ENCODE assay signal across 8 mouse cellular contexts in genomic region chr15:78184855-78185254, GRCm38 (mm10). TPM values are rescaled to one million over a fixed set of nuclear protein-coding genes. Genes with fewer than 3 reads are reported as not detected.
DNase-seq lines count a peak whose midpoint lies in the region; ATAC-seq and TF ChIP-seq lines count a peak whose summit lies in the region.

No protein-coding gene starts in this region.

- WGBS in heart, embryonic 10.5 days = 6% methylated on average over 10 of the region's 10 CpGs
- 5% methylated on average over 10 of the region's 10 CpGs for WGBS in hindbrain, embryonic 10.5 days
- WGBS in lung, embryonic 14.5 days = 3% methylated on average over 10 of the region's 10 CpGs
- 3% methylated on average over 10 of the region's 10 CpGs for WGBS in neural tube, embryonic 15.5 days

- H3K4me3 ChIP-seq in heart, embryonic 10.5 days = no peak overlapping the region
- peak overlapping the region; percentile 29; the same call in 1 of the 2 replicates for H3K4me3 ChIP-seq in hindbrain, embryonic 10.5 days
- no peak overlapping the region for H3K4me3 ChIP-seq in lung, embryonic 14.5 days (ENCODE audit: low read depth, low read length)
- H3K4me3 ChIP-seq in neural tube, embryonic 15.5 days (replicated peaks) = no peak overlapping the region

- no peaks in the 10 kb centered on the region for H3K9me3 ChIP-seq in heart, embryonic 10.5 days
- no peaks in the 10 kb centered on the region for H3K9me3 ChIP-seq in hindbrain, embryonic 10.5 days
- H3K9me3 ChIP-seq in lung, embryonic 14.5 days (ENCODE audit: low read depth, low read length) = no peaks in the 10 kb centered on the region
- no peaks in the 10 kb centered on the region for H3K9me3 ChIP-seq in neural tube, embryonic 15.5 days (replicated peaks)

- peaks cover 55% of the 10 kb centered on the region for H3K27me3 ChIP-seq in heart, embryonic 10.5 days (ENCODE audit: insufficient read depth, poor library complexity, severe bottlenecking)
- H3K27me3 ChIP-seq in hindbrain, embryonic 10.5 days (ENCODE audit: insufficient read depth, poor library complexity, severe bottlenecking) = peaks cover 24% of the 10 kb centered on the region
- H3K27me3 ChIP-seq in lung, embryonic 14.5 days (ENCODE audit: insufficient read depth, low read length) = no peaks in the 10 kb centered on the region
- H3K27me3 ChIP-seq in neural tube, embryonic 15.5 days (replicated peaks) = 0 out of 2 replicates have a peak, but pooled peaks cover 7% of the 10 kb centered on the region

- DNase-seq in heart, adult 18-20 months = peak; percentile 27 to 38
- DNase-seq in heart, embryonic 10.5 days (ENCODE audit: low spot score) = no peak
- DNase-seq in CD4-positive, CD25-positive, alpha-beta regulatory T cell, adult 2 months (ENCODE audit: low read depth, low spot score) = peak; percentile 59
- peak; percentile 73 for DNase-seq in hindbrain, embryonic 10.5 days (ENCODE audit: low spot score)
- peak; percentile 86 for DNase-seq in lung, embryonic 14.5 days
- no peak for DNase-seq in yolk sac, embryonic 10.5 days (ENCODE audit: low spot score)

- H3K36me3 ChIP-seq in heart, embryonic 10.5 days = no peaks in the 10 kb centered on the region
- no peaks in the 10 kb centered on the region for H3K36me3 ChIP-seq in hindbrain, embryonic 10.5 days
- H3K36me3 ChIP-seq in lung, embryonic 14.5 days (ENCODE audit: insufficient read depth) = no peaks in the 10 kb centered on the region
- no peaks in the 10 kb centered on the region for H3K36me3 ChIP-seq in neural tube, embryonic 15.5 days

- ATAC-seq in common myeloid progenitor, adult 5-6 weeks (replicated peaks; ENCODE audit: low read depth, poor library complexity, severe bottlenecking) = peak; percentile 96
- peak; percentile 97 for ATAC-seq in lung, embryonic 14.5 days (ENCODE audit: insufficient read depth)
- ATAC-seq in neural tube, embryonic 15.5 days (ENCODE audit: low FRiP score) = peak; percentile 66; the same call in 1 of the 2 replicates

- H3K4me1 ChIP-seq in heart, embryonic 10.5 days = peaks cover 5% of the 10 kb centered on the region
- H3K4me1 ChIP-seq in hindbrain, embryonic 10.5 days (replicated peaks) = peaks cover 26% of the 10 kb centered on the region
- H3K4me1 ChIP-seq in lung, embryonic 14.5 days (ENCODE audit: insufficient read depth) = no peaks in the 10 kb centered on the region
- peaks cover 28% of the 10 kb centered on the region for H3K4me1 ChIP-seq in neural tube, embryonic 15.5 days

- TF ChIP-seq CTCF in lung, embryonic 14.5 days (IDR thresholded peaks at IDR 0.05; ENCODE audit: low read depth) = peak; percentile 71

- no peak overlapping the region for H3K4me2 ChIP-seq in lung, embryonic 14.5 days
- H3K4me2 ChIP-seq in neural tube, embryonic 15.5 days = no peak overlapping the region

- H3K27ac ChIP-seq in heart, embryonic 10.5 days = no peak overlapping the region
- H3K27ac ChIP-seq in hindbrain, embryonic 10.5 days = no peak overlapping the region; the same call in 1 of the 2 replicates
- no peak overlapping the region for H3K27ac ChIP-seq in lung, embryonic 14.5 days (ENCODE audit: low read depth)
- H3K27ac ChIP-seq in neural tube, embryonic 15.5 days (replicated peaks) = no peak overlapping the region

- H3K9ac ChIP-seq in lung, embryonic 14.5 days = no peak overlapping the region
- 0 out of 2 replicates have a peak overlapping the region, but pooled peaks have one; percentile 8 for H3K9ac ChIP-seq in neural tube, embryonic 15.5 days (replicated peaks)

RNA-seq across cellular contexts. Expression of gene Ift27, which starts 10.9 kb away (rescaled TPM):
- total RNA-seq in heart, adult 18-20 months (2021) = 10 to 100 TPM in 1 of 2 experiments, 1 to 10 TPM in 1; 8.2 to 11.6 TPM
- 49.0 and 60.4 TPM in 2 replicates for polyA plus RNA-seq in heart, embryonic 10.5 days (2016; fragmentation: Nextera tagmentation; extraction: Ambion mirVana)
- total RNA-seq in common myeloid progenitor, adult 5-6 weeks (2017) = 14.3 and 18.2 TPM in 2 replicates
- polyA plus RNA-seq in hindbrain, embryonic 10.5 days (2016; fragmentation: Nextera tagmentation; extraction: Ambion mirVana) = 156 and 171 TPM in 2 replicates
- 95.0 and 99.3 TPM in 2 replicates for polyA plus RNA-seq in lung, embryonic 14.5 days (2014; fragmentation: Nextera tagmentation; extraction: Ambion mirVana)
- polyA plus RNA-seq in neural tube, embryonic 15.5 days (2015; fragmentation: Nextera tagmentation; extraction: Ambion mirVana) = 88.4 and 99.8 TPM in 2 replicates

RNA-seq across cellular contexts. Expression of gene Pvalb, which starts 21.3 kb away (rescaled TPM):
- under 1 TPM; 0.57 to 0.93 TPM for total RNA-seq in heart, adult 18-20 months (2021)
- 0.30 and 1.3 TPM in 2 replicates for polyA plus RNA-seq in heart, embryonic 10.5 days (2016; fragmentation: Nextera tagmentation; extraction: Ambion mirVana)
- not detected in 2 replicates for total RNA-seq in common myeloid progenitor, adult 5-6 weeks (2017)
- polyA plus RNA-seq in hindbrain, embryonic 10.5 days (2016; fragmentation: Nextera tagmentation; extraction: Ambion mirVana) = 0.39 and 0.52 TPM in 2 replicates
- 0.20 TPM in 1 of 2 replicates, not detected in the other for polyA plus RNA-seq in lung, embryonic 14.5 days (2014; fragmentation: Nextera tagmentation; extraction: Ambion mirVana)
- polyA plus RNA-seq in neural tube, embryonic 15.5 days (2015; fragmentation: Nextera tagmentation; extraction: Ambion mirVana) = 4.4 and 5.0 TPM in 2 replicates

RNA-seq across cellular contexts. Expression of gene Ncf4, which starts 59.7 kb away (rescaled TPM):
- 1 to 10 TPM; 2.0 to 2.8 TPM for total RNA-seq in heart, adult 18-20 months (2021)
- polyA plus RNA-seq in heart, embryonic 10.5 days (2016; fragmentation: Nextera tagmentation; extraction: Ambion mirVana) = 7.5 and 12.3 TPM in 2 replicates
- total RNA-seq in common myeloid progenitor, adult 5-6 weeks (2017) = 42.8 and 82.2 TPM in 2 replicates
- polyA plus RNA-seq in hindbrain, embryonic 10.5 days (2016; fragmentation: Nextera tagmentation; extraction: Ambion mirVana) = 4.4 and 7.5 TPM in 2 replicates
- 3.1 and 7.2 TPM in 2 replicates for polyA plus RNA-seq in lung, embryonic 14.5 days (2014; fragmentation: Nextera tagmentation; extraction: Ambion mirVana)
- polyA plus RNA-seq in neural tube, embryonic 15.5 days (2015; fragmentation: Nextera tagmentation; extraction: Ambion mirVana) = 1.6 and 4.2 TPM in 2 replicates

Comparison
In these comparisons a context has a peak if more than half of its experiments do, and no peak if none do; other contexts are left out.
1. DNase-seq: peak in heart, adult 18-20 months (2 of 2), CD4-positive, CD25-positive, alpha-beta regulatory T cell, adult 2 months (single experiment), hindbrain, embryonic 10.5 days (single experiment) and lung, embryonic 14.5 days (single experiment); none in heart, embryonic 10.5 days (single experiment) and yolk sac, embryonic 10.5 days (single experiment).
2. Peak in every context shown above with its lines, with median percentiles within 50 percentile points of each other: ATAC-seq.